Mouse (Mus musculus): ENCODE data around the gene Mcub.

- TF ChIP-seq CTCF (IDR thresholded peaks at IDR 0.05; ENCODE audit: low read depth) = peak; percentile 49
- TF ChIP-seq EP300 (optimal IDR thresholded peaks at IDR 0.05) = no peak
Measured at GRCm38 (mm10) chr3:129878405-129879021, 91.5 kb downstream of the Mcub start, which contains the start of gene Pla2g12a.

Data from stomach, postnatal 0 days (tissue).